Mouse (Mus musculus) right cerebral cortex, postnatal 36 days (tissue): Measurements from ENCODE around the gene Tlnrd1.

Experiments used
- DNase-seq, 2 experiments: peaks; one replicate each; pipeline ENCODE4 v3.0.0; 2022; ENCODE audit warnings: low spot score in 2 of 2, mixed read lengths in 1 of 2

The Tlnrd1 gene

DNA sequence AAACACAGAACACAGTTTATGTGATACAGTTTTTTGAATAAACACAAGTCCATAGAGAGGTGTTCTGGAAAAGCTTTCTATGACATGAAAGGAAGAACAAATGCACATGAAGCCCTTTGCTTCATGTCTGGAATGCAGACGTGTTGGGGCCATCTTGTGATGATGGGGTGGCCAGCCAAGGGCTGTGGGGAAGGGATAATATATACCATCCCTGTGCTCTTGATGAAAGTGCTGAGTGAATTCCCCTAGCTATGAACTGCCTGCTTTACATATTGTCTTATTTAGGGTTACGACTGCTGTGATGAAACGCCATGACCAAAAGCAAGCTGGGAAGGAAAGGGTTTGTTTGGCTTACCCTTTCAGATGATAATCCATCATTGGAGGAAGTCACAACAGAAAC is 39.3 kb downstream of the Tlnrd1 start:
- no peak for DNase-seq

DNA sequence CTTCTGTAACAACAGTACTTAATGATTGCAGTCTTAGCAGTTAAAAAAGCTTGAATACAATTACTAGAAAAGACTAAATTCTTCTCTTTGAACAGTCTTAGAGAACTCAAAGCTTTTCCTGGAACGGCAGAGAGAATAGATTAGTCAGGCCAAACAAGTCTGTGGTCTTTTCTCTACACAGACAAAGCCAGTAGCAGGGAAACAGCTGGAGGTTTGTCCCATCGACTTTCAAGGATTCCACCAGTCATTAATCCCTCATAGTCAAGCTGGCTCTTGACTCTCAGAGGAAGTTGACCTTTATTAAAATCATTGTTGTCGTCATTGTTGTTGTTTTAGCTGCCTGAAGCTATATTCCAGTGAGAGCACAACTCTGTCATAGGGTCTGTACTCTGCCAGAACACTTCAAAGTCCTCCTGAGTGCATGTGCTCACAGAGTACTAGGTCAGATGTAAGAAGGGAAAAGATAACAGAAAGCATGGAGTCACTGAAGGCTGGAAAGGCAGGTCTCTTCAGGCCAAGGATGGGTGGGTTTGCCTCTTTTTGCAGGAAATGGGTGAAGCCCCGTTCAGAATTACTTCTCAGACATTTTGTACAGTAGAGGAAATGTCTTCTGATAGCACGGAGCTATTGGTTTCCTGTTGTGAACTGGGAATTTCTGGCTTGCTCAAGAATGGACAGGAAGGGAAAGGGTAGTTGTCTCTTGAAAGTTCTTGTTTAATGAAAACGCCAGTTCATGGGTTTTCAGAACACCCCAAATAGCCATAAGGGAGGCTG is 41.4 kb downstream of the Tlnrd1 start:
- no peak for DNase-seq

DNA sequence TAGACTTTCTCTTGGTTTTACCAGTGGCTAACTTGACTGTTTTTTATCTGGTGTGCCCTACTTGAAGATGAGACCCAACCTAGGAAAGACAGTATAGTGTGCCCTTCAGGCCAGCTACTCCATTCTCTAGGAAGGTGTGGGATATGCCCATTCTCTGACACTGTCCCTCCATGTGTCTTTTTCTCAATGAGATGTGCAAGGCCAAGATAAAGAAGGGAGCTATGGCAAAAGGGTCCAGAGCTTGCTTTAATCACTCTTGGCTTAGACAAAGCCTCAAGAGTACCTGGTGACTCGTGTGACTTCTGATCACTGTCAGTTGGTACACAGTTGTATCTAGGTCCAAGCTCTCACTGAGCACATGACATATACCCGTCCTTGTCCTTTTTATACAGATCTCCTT is 44.0 kb downstream of the Tlnrd1 start:
- DNase-seq: no peak

DNA sequence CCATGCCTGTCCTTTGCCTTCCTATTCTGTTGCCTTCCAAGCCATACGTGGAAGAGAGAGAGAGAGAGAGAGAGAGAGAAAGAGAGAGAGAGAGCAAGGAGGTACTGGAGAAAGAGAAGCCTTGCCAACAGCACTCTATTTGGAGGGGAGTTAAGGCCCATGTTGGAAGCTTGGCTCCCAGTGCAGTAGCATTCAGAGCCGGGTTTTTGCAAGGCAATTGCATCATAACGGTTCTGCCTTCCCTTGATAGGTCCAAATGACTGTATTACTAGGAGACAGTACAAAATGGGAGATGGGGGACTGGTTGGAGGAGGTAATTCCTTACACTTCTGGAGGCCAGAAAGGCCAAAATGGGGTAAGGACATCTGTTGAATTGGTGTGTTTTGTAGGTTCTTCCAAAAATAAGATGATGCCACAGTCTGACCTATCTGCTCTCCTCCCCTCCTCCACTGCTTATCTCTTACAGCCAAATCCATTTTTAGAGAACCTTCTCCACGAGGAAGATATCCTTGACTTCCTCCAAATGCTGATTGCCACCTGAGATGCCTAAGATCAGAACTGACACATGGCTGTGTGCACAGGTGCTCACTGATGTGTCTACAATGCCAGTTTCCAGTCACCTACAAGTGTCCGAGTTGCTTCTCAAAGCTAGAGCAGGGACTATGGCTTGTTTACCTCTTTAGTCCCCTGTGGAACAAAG is 45.4 kb downstream of the Tlnrd1 start:
- DNase-seq: no peak
